Mouse (Mus musculus) CH12.LX (cell line): ENCODE measurements at regions not wholly inside any gene's neighbourhood (a gene's known extent, or its start where the extent isn't known, plus 50 kb on each side); places are given as distances from the start of the nearest gene placed in this dataset.
A peak's percentile ranks its signal among the peaks of the same experiment; 100 is the strongest.

ENCODE experiments used
- DNase-seq: peaks from one replicate; pipeline ENCODE4 v3.0.0-alpha.2; 2013; ENCODE audit errors: extremely low read depth
- H3K27ac ChIP-seq: 2 replicates; pipeline ENCODE4 v1.5.1; 2012; ENCODE audit warnings: low read depth, mild to moderate bottlenecking, control low read depth, moderate library complexity; ENCODE audit not compliant: insufficient read depth
- H3K27me3 ChIP-seq: replicated peaks from 2 replicates; pipeline ENCODE3; 2012; ENCODE audit warnings: inconsistent platforms
- H3K36me3 ChIP-seq, 2 experiments: replicated peaks in 1 of 2; 2 replicates each; pipeline versions ENCODE3 to v1.6.1; 2012; ENCODE audit warnings: inconsistent platforms in 1 of 2, low read length in 1 of 2, mild to moderate bottlenecking in 1 of 2, mixed read lengths in 1 of 2, moderate library complexity in 1 of 2; ENCODE audit not compliant: control insufficient read depth in 1 of 2, insufficient read depth in 1 of 2
- H3K4me1 ChIP-seq, 2 experiments: 2 replicates each; pipeline ENCODE4 v1.6.1; 2012; ENCODE audit warnings: inconsistent platforms in 1 of 2, moderate library complexity in 1 of 2; ENCODE audit not compliant: insufficient read depth in 2 of 2, control insufficient read depth in 1 of 2
- H3K4me2 ChIP-seq: 2 replicates; pipeline ENCODE4 v1.6.1; 2012; ENCODE audit warnings: low read depth, mild to moderate bottlenecking, control low read depth; ENCODE audit not compliant: poor library complexity, insufficient read depth, severe bottlenecking
- H3K4me3 ChIP-seq, 3 experiments: fragments of 150-350 bp in 1 of 3; sonication (generic) in 1 of 3; replicated peaks in 1 of 3; 2 replicates each; pipeline versions ENCODE3 to v1.5.1; 2011 to 2012; ENCODE audit warnings: low read depth in 2 of 3, low read length in 2 of 3, mild to moderate bottlenecking in 2 of 3, moderate library complexity in 2 of 3, control low read depth in 1 of 3, improper control_type of control experiment in 1 of 3, inconsistent platforms in 1 of 3, mixed read lengths in 1 of 3; ENCODE audit not compliant: poor library complexity in 1 of 3
- H3K79me2 ChIP-seq: replicated peaks from 2 replicates; pipeline ENCODE4 v1.6.1; 2012; ENCODE audit warnings: mild to moderate bottlenecking, moderate library complexity; ENCODE audit not compliant: control insufficient read depth, poor library complexity, insufficient read depth, severe bottlenecking; ENCODE audit errors: extremely low read depth
- H3K9ac ChIP-seq: 2 replicates; pipeline ENCODE4 v1.6.1; 2012; ENCODE audit warnings: low read depth, mild to moderate bottlenecking, control low read depth, moderate library complexity; ENCODE audit not compliant: insufficient read depth
- H3K9me3 ChIP-seq: replicated peaks from 2 replicates; pipeline ENCODE3; 2012; ENCODE audit warnings: low read length, inconsistent platforms, mixed read lengths
- BHLHE40 ChIP-seq: IDR thresholded peaks from 2 replicates; pipeline ENCODE4 v1.6.1; 2011; ENCODE audit warnings: mild to moderate bottlenecking, low read depth, low read length, improper control_type of control experiment
- CTCF ChIP-seq, 2 experiments: IDR thresholded peaks in 1 of 2; conservative IDR thresholded peaks in 1 of 2; 2 replicates each; pipeline ENCODE4 v1.5.1; 2011 to 2012; ENCODE audit warnings: low read depth in 2 of 2, low read length in 2 of 2, improper control_type of control experiment in 1 of 2, inconsistent platforms in 1 of 2, mild to moderate bottlenecking in 1 of 2, moderate library complexity in 1 of 2
- E2F4 ChIP-seq: IDR thresholded peaks from 2 replicates; pipeline ENCODE4 v1.6.1; 2011; ENCODE audit warnings: low read depth, low read length, improper control_type of control experiment; ENCODE audit not compliant: insufficient replicate concordance
- ETS1 ChIP-seq: conservative IDR thresholded peaks from 2 replicates; pipeline ENCODE4 v1.6.1; 2012; ENCODE audit warnings: low read depth, mild to moderate bottlenecking, inconsistent platforms, low read length, improper control_type of control experiment, moderate library complexity
- GABPA ChIP-seq: IDR thresholded peaks from 2 replicates; pipeline ENCODE4 v1.6.1; 2012; ENCODE audit warnings: low read depth, low read length, improper control_type of control experiment, inconsistent platforms; ENCODE audit not compliant: insufficient replicate concordance
- IRF4 ChIP-seq: IDR thresholded peaks from 2 replicates; pipeline ENCODE4 v1.6.1; 2014; ENCODE audit warnings: low read depth, mild to moderate bottlenecking, inconsistent platforms, low read length, improper control_type of control experiment
- MAFK ChIP-seq: IDR thresholded peaks from 2 replicates; pipeline ENCODE4 v1.6.1; 2011; ENCODE audit warnings: low read length, improper control_type of control experiment; ENCODE audit not compliant: insufficient replicate concordance
- MAX ChIP-seq: IDR thresholded peaks from 2 replicates; pipeline ENCODE4 v1.6.1; 2011; ENCODE audit warnings: low read length, improper control_type of control experiment
- MAZ ChIP-seq: IDR thresholded peaks from 2 replicates; pipeline ENCODE4 v1.6.1; 2012; ENCODE audit warnings: low read depth, mild to moderate bottlenecking, inconsistent platforms, low read length, improper control_type of control experiment, moderate library complexity
- MEF2A ChIP-seq: IDR thresholded peaks from 2 replicates; pipeline ENCODE4 v1.6.1; 2014; ENCODE audit warnings: low read depth, mild to moderate bottlenecking, inconsistent platforms, low read length, improper control_type of control experiment, borderline replicate concordance
- MXI1 ChIP-seq: IDR thresholded peaks from 2 replicates; pipeline ENCODE4 v1.6.1; 2011; ENCODE audit warnings: mild to moderate bottlenecking, low read depth, low read length, improper control_type of control experiment
- MYC ChIP-seq: IDR thresholded peaks from 2 replicates; pipeline ENCODE4 v1.6.1; 2011; ENCODE audit warnings: low read depth, mild to moderate bottlenecking, improper control_type of control experiment, low read length
- NELFE ChIP-seq: IDR thresholded peaks from 2 replicates; pipeline ENCODE4 v1.6.1; 2011; ENCODE audit warnings: low read depth, low read length, improper control_type of control experiment
- NRF1 ChIP-seq: IDR thresholded peaks from 2 replicates; pipeline ENCODE4 v1.6.1; 2014; ENCODE audit warnings: low read depth, mild to moderate bottlenecking, inconsistent platforms, low read length, improper control_type of control experiment, moderate library complexity
- PAX5 ChIP-seq: IDR thresholded peaks from 2 replicates; pipeline ENCODE4 v1.6.1; 2012; ENCODE audit warnings: low read length, inconsistent platforms, mixed read lengths
- POLR2AphosphoS2 ChIP-seq: IDR thresholded peaks from 2 replicates; pipeline ENCODE4 v1.6.1; 2011; ENCODE audit warnings: low read depth, low read length, improper control_type of control experiment
- SIN3A ChIP-seq: IDR thresholded peaks from 2 replicates; pipeline ENCODE4 v1.6.1; 2012; ENCODE audit warnings: low read length, improper control_type of control experiment, inconsistent platforms
- TBP ChIP-seq: conservative IDR thresholded peaks from 2 replicates; pipeline ENCODE4 v1.6.1; 2011; ENCODE audit warnings: low read depth, low read length, improper control_type of control experiment
- USF2 ChIP-seq: conservative IDR thresholded peaks from 2 replicates; pipeline ENCODE4 v1.6.1; 2011; ENCODE audit warnings: low read depth, low read length, improper control_type of control experiment
- ZC3H11A ChIP-seq: IDR thresholded peaks from 2 replicates; pipeline ENCODE4 v1.6.1; 2012; ENCODE audit warnings: low read depth, mild to moderate bottlenecking, inconsistent platforms, low read length, improper control_type of control experiment
- dilution Hi-C: fragments of 300-500 bp; cut with MboI; formaldehyde crosslinking; loops from 2 replicates; pipeline ENCODE4 v1.14.3; 2020; ENCODE audit warnings: low sequenced_read_pairs; ENCODE audit not compliant: extremely low pct_unique_long_range_greater_than_20kb, extremely low pct_ligation_motif_present
- in situ Hi-C: fragments of 300-500 bp; cut with MboI; formaldehyde crosslinking; loops from 3 replicates; pipeline ENCODE4 v1.14.3; 2019; ENCODE audit warnings: low sequenced_read_pairs, low pct_ligation_motif_present, low pct_unique_long_range_greater_than_20kb, mixed read lengths

DNA sequence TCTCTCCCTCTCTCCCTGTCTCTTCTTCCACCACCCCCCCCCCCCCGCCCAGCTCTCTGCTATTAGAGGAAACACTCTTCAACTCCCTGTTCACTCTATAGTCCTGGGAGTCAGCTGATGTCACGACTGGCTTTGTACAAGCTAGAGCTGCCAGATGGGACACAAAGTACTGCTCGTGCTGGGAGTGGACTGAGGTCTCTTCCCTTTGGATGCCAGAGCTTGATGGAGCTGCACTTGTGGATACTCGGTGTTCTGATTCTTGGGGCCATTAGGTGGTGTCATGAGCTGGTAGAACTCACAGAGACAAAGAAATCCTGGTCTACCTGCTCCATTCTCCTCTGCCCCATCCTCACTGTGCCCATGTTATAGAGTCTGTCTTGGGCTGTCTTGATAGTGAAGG, 415.9 kb downstream of the Rps24 start:
- Histone ChIP-seq H3K36me3 (no peaks in the 10 kb centered on the region), H3K4me1 (0 out of 4 replicates have a peak, but pooled peaks cover 0 to 4% of the 10 kb centered on the region in 2 experiments), H3K27ac (no peak overlapping the region), H3K79me2 (no peaks in the 10 kb centered on the region), H3K27me3 (peaks cover 30% of the 10 kb centered on the region), H3K4me3 (no peak overlapping the region), H3K9me3 (no peaks in the 10 kb centered on the region), H3K4me2 (no peak overlapping the region), H3K9ac (no peak overlapping the region)
- TF ChIP-seq MAX (no peak), CTCF (conservative IDR thresholded peaks at IDR 0.05 in 1 of 2, IDR thresholded peaks at IDR 0.05 in 1 of 2; ENCODE audit: low read depth in 2 of 2, low read length in 2 of 2) (peak in 1 of 2 experiments; percentile 17; a peak in 1 of 4 replicates)
- dilution Hi-C loops (no loop called here), in situ Hi-C loops (no loop called here)
- DNase-seq = no peak

DNA sequence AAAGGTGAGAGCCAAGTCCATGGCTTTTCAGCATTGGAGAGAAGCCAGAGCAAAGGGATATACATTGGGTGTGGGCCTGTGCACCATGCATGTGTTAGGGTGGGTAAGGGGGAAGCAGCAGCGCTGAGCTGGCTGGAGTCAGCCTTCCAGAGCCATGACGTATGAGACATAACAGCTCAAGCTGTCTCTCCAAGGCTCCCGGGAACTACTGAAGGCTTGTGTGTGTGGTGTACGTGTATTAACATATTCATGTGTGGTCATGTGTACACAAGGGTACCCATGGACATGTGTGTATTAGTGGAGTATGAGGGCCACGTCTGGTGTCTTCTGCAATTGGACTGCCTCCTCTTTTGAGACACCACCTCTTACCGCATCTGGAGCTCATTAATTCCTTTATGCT, 417.8 kb downstream of the Rps24 start:
- Histone ChIP-seq H3K9ac (no peak overlapping the region), H3K4me2 (no peak overlapping the region), H3K4me3 (no peak overlapping the region), H3K79me2 (no peaks in the 10 kb centered on the region), H3K36me3 (no peaks in the 10 kb centered on the region), H3K27ac (no peak overlapping the region), H3K4me1 (no peaks in the 10 kb centered on the region), H3K9me3 (no peaks in the 10 kb centered on the region), H3K27me3 (peaks cover 40% of the 10 kb centered on the region)
- in situ Hi-C loops (no loop called here), dilution Hi-C loops (no loop called here)
- TF ChIP-seq MEF2A (no peak), SIN3A (no peak)
- DNase-seq = no peak

DNA sequence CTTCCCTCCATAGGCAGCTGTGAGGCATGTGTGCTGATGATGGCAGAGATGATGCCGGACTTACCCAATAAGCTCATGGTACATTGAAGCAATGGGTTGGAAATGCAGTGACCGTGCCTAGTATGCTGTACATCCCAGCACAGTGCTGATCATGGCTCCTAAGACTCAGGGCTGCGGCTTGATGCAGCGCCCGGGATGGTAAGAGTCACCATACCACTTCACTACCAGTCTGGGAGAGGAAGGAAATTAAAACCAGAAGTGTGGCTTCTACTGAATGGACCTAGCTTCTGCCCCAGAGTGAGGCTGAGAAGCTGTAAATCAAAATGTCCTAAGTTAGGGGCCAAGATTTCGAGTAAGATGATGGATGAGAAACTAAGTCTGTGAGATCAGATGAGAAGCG, 420.0 kb downstream of the Rps24 start:
- H3K4me1 ChIP-seq = no peaks in the 10 kb centered on the region
- H3K9me3 ChIP-seq = no peaks in the 10 kb centered on the region
- in situ Hi-C loops = no loop called here
- dilution Hi-C loops = no loop called here
- no peak overlapping the region for H3K4me2 ChIP-seq
- peaks cover 44% of the 10 kb centered on the region for H3K27me3 ChIP-seq
- no peaks in the 10 kb centered on the region for H3K36me3 ChIP-seq
- no peak overlapping the region for H3K27ac ChIP-seq
- TF ChIP-seq ZC3H11A = no peak
- TF ChIP-seq, all 38 proteins: peak for 0
- Histone ChIP-seq H3K4me3 (no peak overlapping the region), H3K79me2 (no peaks in the 10 kb centered on the region), H3K9ac (no peak overlapping the region)
- DNase-seq = no peak

DNA sequence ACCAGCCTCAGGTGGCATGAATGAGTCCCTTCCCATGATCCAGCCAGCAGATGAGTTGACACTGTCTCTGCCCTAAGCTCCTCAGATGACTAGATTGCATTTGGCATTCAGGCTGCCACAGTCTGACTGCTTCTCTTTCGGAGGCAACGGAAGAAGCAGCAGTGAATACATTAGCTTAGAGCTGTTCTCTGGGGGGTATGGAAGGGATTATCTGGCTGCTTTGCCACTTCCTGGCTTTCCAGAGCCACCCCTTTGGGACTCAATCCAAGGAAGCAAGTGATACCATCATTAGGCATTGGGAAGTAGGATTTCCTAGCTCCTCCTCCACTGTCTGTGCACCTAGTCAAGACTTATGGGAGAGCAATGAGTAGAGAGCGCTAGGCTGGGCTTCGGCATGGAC, 421.5 kb downstream of the Rps24 start:
- Histone ChIP-seq H3K4me1 (no peaks in the 10 kb centered on the region), H3K36me3 (no peaks in the 10 kb centered on the region), H3K4me3 (no peak overlapping the region), H3K9me3 (no peaks in the 10 kb centered on the region), H3K27ac (no peak overlapping the region), H3K27me3 (peaks cover 48% of the 10 kb centered on the region), H3K79me2 (no peaks in the 10 kb centered on the region), H3K4me2 (no peak overlapping the region), H3K9ac (no peak overlapping the region)
- in situ Hi-C loops (no loop called here), dilution Hi-C loops (no loop called here)
- DNase-seq = no peak
- no peak for TF ChIP-seq USF2
- TF ChIP-seq MAFK = no peak
- no peak for TF ChIP-seq NRF1
- no peak for TF ChIP-seq BHLHE40
- TF ChIP-seq TBP = no peak
- no peak for TF ChIP-seq PAX5
- TF ChIP-seq MAX = no peak
- TF ChIP-seq GABPA = no peak
- no peak for TF ChIP-seq POLR2AphosphoS2
- no peak for TF ChIP-seq E2F4
- no peak for TF ChIP-seq ETS1
- no peak for TF ChIP-seq IRF4
- no peak for TF ChIP-seq MYC
- no peak for TF ChIP-seq MAZ
- no peak for TF ChIP-seq NELFE
- TF ChIP-seq MXI1 = no peak
